Mouse (Mus musculus) limb, embryonic 14.5 days (tissue): ENCODE measurements around the gene Plin1. TPM values are rescaled to one million over a fixed set of nuclear protein-coding genes. Genes with fewer than 3 reads are reported as not detected.

Experiments
- ATAC-seq: fragments of 200-750 bp; cut with Nextera tagmentation; 2 replicates; pipeline ENCODE4 v1.8.0; 2017; ENCODE audit warnings: low read depth, moderate number of reproducible peaks, moderate TSS enrichment; ENCODE audit not compliant: low FRiP score
- DNase-seq: peaks from one replicate; pipeline ENCODE4 v3.0.0-alpha.2; 2015; ENCODE audit warnings: low spot score
- H3K27ac ChIP-seq: fragments of 300-500 bp; sonication (generic); replicated peaks from 2 replicates; pipeline ENCODE4 v1.5.1; 2014; ENCODE audit warnings: low read depth, mild to moderate bottlenecking, low read length, moderate library complexity, mixed read lengths
- H3K27me3 ChIP-seq: fragments of 300-500 bp; sonication (generic); 2 replicates; pipeline ENCODE4 v1.6.1; 2014; ENCODE audit warnings: low read length, mixed read lengths; ENCODE audit not compliant: control insufficient read depth, insufficient read depth
- H3K36me3 ChIP-seq: fragments of 300-500 bp; sonication (generic); 2 replicates; pipeline ENCODE4 v1.6.1; 2014; ENCODE audit warnings: mild to moderate bottlenecking, low read length, moderate library complexity, mixed read lengths; ENCODE audit not compliant: control insufficient read depth, insufficient read depth
- H3K4me1 ChIP-seq: fragments of 300-500 bp; sonication (generic); 2 replicates; pipeline ENCODE4 v1.6.1; 2014; ENCODE audit warnings: antibody characterized with exemption, low read length, mixed read lengths; ENCODE audit not compliant: control insufficient read depth, insufficient read depth
- H3K4me2 ChIP-seq: fragments of 300-500 bp; sonication (generic); replicated peaks from 2 replicates; pipeline ENCODE4 v1.6.1; 2014; ENCODE audit warnings: low read depth, mild to moderate bottlenecking, low read length, moderate library complexity; ENCODE audit not compliant: severe bottlenecking
- H3K4me3 ChIP-seq: fragments of 300-500 bp; sonication (generic); replicated peaks from 2 replicates; pipeline ENCODE4 v1.5.1; 2014; ENCODE audit warnings: low read length
- H3K9ac ChIP-seq: fragments of 300-500 bp; sonication (generic); 2 replicates; pipeline ENCODE4 v1.6.1; 2014; ENCODE audit warnings: mild to moderate bottlenecking, low read depth, low read length, moderate library complexity; ENCODE audit not compliant: severe bottlenecking
- H3K9me3 ChIP-seq: fragments of 300-500 bp; sonication (generic); 2 replicates; pipeline ENCODE4 v1.6.1; 2016; ENCODE audit warnings: low read length; ENCODE audit not compliant: control insufficient read depth
- POLR2A ChIP-seq: fragments of 200-500 bp; IDR thresholded peaks from 2 replicates; pipeline ENCODE4 v1.8.0; 2012; ENCODE audit warnings: inconsistent platforms, mild to moderate bottlenecking, moderate library complexity, borderline replicate concordance; ENCODE audit not compliant: insufficient read depth, insufficient read length; ENCODE audit errors: extremely low read depth
- WGBS: fragments of 180-500 bp; shearing (Covaris S2); extraction: QIAGEN DNeasy Blood & Tissue Kit; methylation state at CpG from one replicate; pipeline ENCODE4 v1.1.7; 2014; 5-methylcytosine and 5-hydroxymethylcytosine counted together
- polyA plus RNA-seq, 2 experiments: library from polyadenylated mRNA; depleted of rRNA in 1 of 2; stranded (reverse) in 1 of 2; unstranded in 1 of 2; fragments of >200 nt; fragmentation: Nextera tagmentation in 1 of 2; extraction: Ambion mirVana in 1 of 2; gene quantifications; 2 replicates each; pipeline versions ENCODE4 v1.2.1 to v1.2.3; 2012 to 2014

Plin1 gene
- polyA plus RNA-seq, 2 experiments = 0.21 TPM; not detected in 1

DNA sequence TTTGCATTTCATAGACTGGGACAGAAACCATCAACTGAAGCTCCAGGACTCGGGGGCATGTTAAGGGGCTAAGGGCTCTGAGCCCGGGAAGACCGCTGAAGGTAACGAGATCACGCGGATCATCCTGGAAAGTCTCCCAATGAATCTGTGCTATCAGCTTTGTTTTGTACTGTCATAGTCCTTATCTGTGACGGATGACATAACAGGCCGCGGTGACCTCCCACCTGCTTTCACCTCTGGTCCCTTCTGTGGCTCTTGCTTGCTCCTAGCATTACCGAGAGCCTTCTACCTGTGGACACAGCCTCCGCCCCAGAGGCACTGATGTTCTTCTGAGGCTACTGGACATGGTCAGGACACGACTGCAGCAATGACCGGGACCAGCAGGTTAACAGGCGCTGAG is 3.8 kb upstream of the Plin1 start:
- Histone ChIP-seq H3K27me3 (no peaks in the 10 kb centered on the region), H3K9me3 (no peaks in the 10 kb centered on the region), H3K36me3 (peaks cover 13% of the 10 kb centered on the region; the same call in 1 of the 2 replicates), H3K9ac (no peak overlapping the region), H3K4me1 (no peaks in the 10 kb centered on the region), H3K27ac (no peak overlapping the region), H3K4me3 (no peak overlapping the region), H3K4me2 (no peak overlapping the region)
- ATAC-seq = no peak
- DNase-seq = no peak
- 92% methylated on average over 14 of the region's 14 CpGs for WGBS
- no peak for TF ChIP-seq POLR2A

DNA sequence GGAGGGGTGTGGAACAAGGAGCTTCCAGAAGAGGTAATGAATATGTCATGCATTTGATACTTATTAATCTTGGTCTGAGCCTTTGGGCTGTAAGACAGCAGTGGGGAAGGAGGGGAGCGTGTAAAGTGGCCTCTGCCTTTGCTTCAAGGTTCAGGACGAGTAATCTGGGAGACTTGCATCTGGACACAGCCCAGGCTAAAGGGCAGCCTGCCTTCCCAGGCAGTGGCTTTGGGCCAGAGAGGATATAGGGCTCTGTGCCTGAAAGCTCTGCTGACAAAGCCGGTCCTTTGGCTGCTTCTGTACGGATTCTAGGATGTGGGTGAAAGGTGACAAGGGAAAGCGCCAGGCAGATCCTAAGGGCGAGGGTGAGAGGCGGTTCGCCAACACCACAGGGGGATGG is 1.9 kb upstream of the Plin1 start:
- ATAC-seq = no peak
- no peak overlapping the region for H3K9ac ChIP-seq
- WGBS = 88% methylated on average over 8 of the region's 8 CpGs
- H3K36me3 ChIP-seq = peaks cover 8% of the 10 kb centered on the region; the same call in 1 of the 2 replicates
- no peaks in the 10 kb centered on the region for H3K9me3 ChIP-seq
- no peak for DNase-seq
- no peaks in the 10 kb centered on the region for H3K4me1 ChIP-seq
- H3K27me3 ChIP-seq = no peaks in the 10 kb centered on the region
- TF ChIP-seq POLR2A = no peak
- H3K4me3 ChIP-seq = no peak overlapping the region
- H3K27ac ChIP-seq = no peak overlapping the region
- H3K4me2 ChIP-seq = no peak overlapping the region

DNA sequence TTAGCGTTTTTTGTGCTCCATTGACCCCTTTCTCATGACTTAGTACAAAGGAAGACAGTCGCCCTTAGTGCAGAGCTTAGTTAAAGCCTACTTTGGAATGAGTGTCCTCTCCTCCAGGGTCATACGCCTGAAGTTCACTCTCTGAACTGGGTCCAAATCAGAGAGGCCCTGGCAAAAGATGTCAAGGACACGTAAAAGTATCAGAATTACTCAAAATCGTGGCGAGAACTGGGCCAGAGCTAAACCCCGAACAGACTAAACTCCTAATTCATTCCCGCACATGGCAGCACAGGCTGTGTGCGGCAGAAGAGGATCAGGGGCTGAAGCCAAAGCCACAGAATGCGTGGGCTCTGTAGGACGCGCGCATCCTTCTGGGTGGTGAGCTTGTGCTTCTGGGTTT is 1.3 kb downstream of the Plin1 start:
- Histone ChIP-seq H3K9me3 (no peaks in the 10 kb centered on the region), H3K4me1 (no peaks in the 10 kb centered on the region), H3K27me3 (no peaks in the 10 kb centered on the region), H3K36me3 (0 out of 2 replicates have a peak, but pooled peaks cover 5% of the 10 kb centered on the region), H3K9ac (no peak overlapping the region), H3K4me2 (no peak overlapping the region), H3K27ac (no peak overlapping the region), H3K4me3 (no peak overlapping the region)
- ATAC-seq (no peak), DNase-seq (no peak)
- 83% methylated on average over 13 of the region's 13 CpGs for WGBS
- TF ChIP-seq POLR2A = no peak

DNA sequence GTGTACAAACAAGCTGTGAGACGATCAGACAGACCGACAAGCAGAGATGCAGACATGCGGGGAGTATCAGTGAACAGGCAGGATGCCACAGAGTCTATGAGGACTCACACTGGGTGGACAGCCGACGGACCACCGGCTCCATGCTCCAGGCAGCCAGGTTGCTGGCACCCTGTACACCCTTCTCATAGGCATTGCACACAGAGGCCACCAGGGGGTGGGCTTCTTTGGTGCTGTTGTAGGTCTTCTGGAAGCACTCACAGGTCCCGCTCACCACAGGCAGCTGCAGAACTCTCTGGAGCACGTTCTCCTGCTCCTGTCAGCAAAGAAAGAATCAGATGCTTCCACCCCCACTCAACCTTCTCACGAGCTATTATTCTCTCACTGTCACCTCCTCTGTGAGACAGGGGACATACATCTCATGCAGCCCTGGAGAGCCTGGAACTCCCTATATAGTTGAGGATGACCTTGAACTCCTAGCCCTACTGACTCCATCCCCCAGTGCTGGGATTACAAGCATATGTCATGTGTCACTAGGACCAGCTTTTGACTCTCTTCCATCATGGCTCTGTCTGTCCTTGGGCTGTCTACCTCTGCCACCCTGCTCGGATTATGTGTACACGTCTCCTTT is 2.8 kb downstream of the Plin1 start:
- Histone ChIP-seq H3K4me3 (no peak overlapping the region), H3K9ac (no peak overlapping the region), H3K27me3 (no peaks in the 10 kb centered on the region), H3K27ac (no peak overlapping the region), H3K4me1 (no peaks in the 10 kb centered on the region), H3K4me2 (no peak overlapping the region), H3K9me3 (no peaks in the 10 kb centered on the region), H3K36me3 (0 out of 2 replicates have a peak, but pooled peaks cover 3% of the 10 kb centered on the region)
- 66% methylated on average over 11 of the region's 11 CpGs for WGBS
- no peak for DNase-seq
- no peak for ATAC-seq
- TF ChIP-seq POLR2A = no peak

DNA sequence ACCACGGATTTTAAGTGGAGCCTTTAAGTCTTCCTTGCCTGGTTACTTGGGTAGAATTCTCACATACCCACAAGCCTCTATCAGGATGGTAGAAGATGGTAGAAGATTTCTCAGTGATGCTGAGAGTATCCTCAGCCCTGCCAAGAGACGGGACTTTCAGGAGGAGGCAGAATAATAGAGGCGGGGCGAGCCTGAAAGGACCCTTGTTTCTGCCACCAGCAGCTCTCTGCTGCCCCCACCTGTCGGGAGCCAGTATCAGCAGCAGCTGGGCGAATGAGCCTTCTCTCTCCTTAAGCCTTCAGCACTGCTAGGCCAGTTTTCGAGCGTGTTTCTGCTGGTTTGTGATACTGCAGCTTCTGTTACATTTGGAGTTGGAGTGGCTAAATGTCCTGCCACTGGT is 3.5 kb downstream of the Plin1 start:
- DNase-seq (peak; percentile 64), ATAC-seq (peak; percentile 69; the same call in 1 of the 2 replicates)
- no peak overlapping the region for H3K4me2 ChIP-seq
- no peaks in the 10 kb centered on the region for H3K36me3 ChIP-seq
- no peaks in the 10 kb centered on the region for H3K27me3 ChIP-seq
- no peak overlapping the region for H3K4me3 ChIP-seq
- no peaks in the 10 kb centered on the region for H3K9me3 ChIP-seq
- no peak overlapping the region for H3K27ac ChIP-seq
- 7% methylated on average over 8 of the region's 8 CpGs for WGBS
- no peak overlapping the region for H3K9ac ChIP-seq
- no peak for TF ChIP-seq POLR2A
- no peaks in the 10 kb centered on the region for H3K4me1 ChIP-seq

DNA sequence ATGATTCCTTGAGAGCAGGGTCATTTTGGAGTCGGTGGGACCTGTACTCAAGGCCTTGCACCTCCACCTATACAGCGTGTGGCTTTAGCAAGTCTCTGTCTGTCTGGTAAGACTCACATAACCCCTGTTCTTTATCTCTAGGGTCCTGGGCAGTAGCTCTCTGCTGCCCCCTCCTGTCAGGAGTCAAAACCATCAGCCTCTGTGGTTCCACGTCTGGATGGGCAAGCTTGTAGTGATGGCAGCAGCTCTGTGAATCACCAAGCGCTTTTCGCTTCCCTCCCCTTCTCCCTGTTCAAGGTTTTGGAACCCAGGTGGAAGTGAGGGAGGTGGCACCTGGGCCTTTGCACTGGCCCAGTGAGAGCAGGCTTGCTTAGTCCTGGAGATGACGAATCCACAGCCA is 4.5 kb downstream of the Plin1 start:
- no peaks in the 10 kb centered on the region for H3K27me3 ChIP-seq
- H3K4me3 ChIP-seq = no peak overlapping the region
- WGBS = 30% methylated on average over 6 of the region's 6 CpGs
- H3K4me2 ChIP-seq = no peak overlapping the region
- no peaks in the 10 kb centered on the region for H3K4me1 ChIP-seq
- H3K27ac ChIP-seq = no peak overlapping the region
- H3K36me3 ChIP-seq = no peaks in the 10 kb centered on the region
- H3K9me3 ChIP-seq = no peaks in the 10 kb centered on the region
- no peak for TF ChIP-seq POLR2A
- DNase-seq (peak; percentile 30), ATAC-seq (peak; percentile 21; the same call in 1 of the 2 replicates)
- no peak overlapping the region for H3K9ac ChIP-seq
